Comparison of ENCODE assay signal across 8 mouse cellular contexts in the genomic region with DNA sequence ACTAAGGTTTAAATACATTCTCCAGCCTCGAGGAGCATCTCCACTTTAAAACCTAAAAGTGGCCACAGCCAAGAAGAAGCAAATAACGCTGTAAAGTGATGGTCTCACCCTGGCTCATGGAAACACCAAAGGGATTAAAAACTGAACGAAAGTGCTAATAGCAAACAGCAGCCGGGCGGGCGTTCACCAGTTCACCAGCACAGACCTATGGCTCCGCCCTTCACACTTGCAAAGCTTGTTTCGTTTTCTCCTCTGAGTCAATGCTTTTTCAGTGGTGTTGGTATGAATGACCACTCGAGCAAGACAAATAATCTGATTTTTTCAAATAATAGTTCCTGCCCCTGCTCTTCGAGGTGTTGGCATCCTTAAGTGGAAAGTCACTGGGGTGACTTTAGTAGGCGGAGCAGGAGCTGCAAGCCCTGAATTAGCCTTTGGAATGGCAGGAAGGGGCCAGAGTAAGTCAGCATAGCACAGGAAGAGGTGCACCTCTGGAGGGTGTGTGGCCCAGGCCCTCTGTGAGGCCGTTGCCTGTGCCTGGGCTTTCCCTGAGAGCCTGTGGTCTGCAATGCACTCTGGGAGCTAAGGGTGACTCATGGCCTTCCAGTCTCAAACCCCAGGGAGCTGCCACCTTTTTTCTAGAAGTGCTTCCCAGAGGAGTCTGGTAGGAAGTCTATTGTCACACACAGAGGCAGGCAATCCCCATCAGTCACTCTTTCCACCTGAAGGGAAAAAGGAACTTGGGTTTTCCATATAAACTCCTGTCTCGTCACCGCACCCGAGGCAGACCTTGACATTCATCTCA.
DNase-seq lines count a peak whose midpoint lies in the region; ATAC-seq and TF ChIP-seq lines count a peak whose summit lies in the region.

No protein-coding gene starts in this region.

- H3K9me3 ChIP-seq in G1E (replicated peaks): no peaks in the 10 kb centered on the region
- H3K9me3 ChIP-seq in embryonic facial prominence, embryonic 10.5 days: no peaks in the 10 kb centered on the region
- H3K9me3 ChIP-seq in intestine, embryonic 16.5 days (ENCODE audit: control insufficient read depth, low read length): no peaks in the 10 kb centered on the region

- no peak for TF ChIP-seq POLR2A in lung, adult 2 months (IDR thresholded peaks at IDR 0.05; ENCODE audit: borderline replicate concordance, extremely low read depth, low read depth, low read length)

- WGBS in embryonic facial prominence, embryonic 10.5 days: 68% methylated on average over 15 of the region's 15 CpGs
- WGBS in intestine, embryonic 16.5 days: 53% methylated on average over 15 of the region's 15 CpGs
- whole genome bisulfite sequencing in lung, adult 2 months: 30% methylated on average over 15 of the region's 15 CpGs

- no peak for ATAC-seq in G1E (ENCODE audit: extremely low read depth, insufficient number of reproducible peaks, low FRiP score, poor library complexity, severe bottlenecking)
- ATAC-seq in intestine, embryonic 16.5 days: peak; percentile 82

- no peak for TF ChIP-seq CTCF in G1E (IDR thresholded peaks at IDR 0.05; ENCODE audit: low read depth, low read length)
- no peak for TF ChIP-seq CTCF in lung, adult 2 months (IDR thresholded peaks at IDR 0.05; ENCODE audit: insufficient read depth, low read length)

- 0 out of 2 replicates have a peak overlapping the region, but pooled peaks have one; percentile 24 for H3K27ac ChIP-seq in embryonic facial prominence, embryonic 10.5 days (replicated peaks)
- peak overlapping the region; percentile 64 for H3K27ac ChIP-seq in intestine, embryonic 16.5 days (ENCODE audit: low read length)

- peak overlapping the region; percentile 48; the same call in 1 of the 2 replicates for H3K9ac ChIP-seq in intestine, embryonic 16.5 days (ENCODE audit: low read depth, low read length)

- peak overlapping the region; percentile 34 for H3K4me2 ChIP-seq in intestine, embryonic 16.5 days (ENCODE audit: low read depth, low read length)

- peak overlapping the region; percentile 28; the same call in 1 of the 2 replicates for H3K4me3 ChIP-seq in G1E (ENCODE audit: low read depth, low read length)
- no peak overlapping the region for H3K4me3 ChIP-seq in embryonic facial prominence, embryonic 10.5 days
- H3K4me3 ChIP-seq in intestine, embryonic 16.5 days (ENCODE audit: low read length): no peak overlapping the region
- peak overlapping the region; percentile 2 for H3K4me3 ChIP-seq in lung, adult 2 months (replicated peaks; ENCODE audit: extremely low read depth, low read depth, low read length)

- no peaks in the 10 kb centered on the region for H3K27me3 ChIP-seq in G1E (ENCODE audit: insufficient read depth, low read length)
- no peaks in the 10 kb centered on the region for H3K27me3 ChIP-seq in embryonic facial prominence, embryonic 10.5 days (replicated peaks; ENCODE audit: low read depth, poor library complexity, severe bottlenecking)
- no peaks in the 10 kb centered on the region for H3K27me3 ChIP-seq in intestine, embryonic 16.5 days (replicated peaks; ENCODE audit: control insufficient read depth, insufficient read depth, low read length)

- H3K36me3 ChIP-seq in G1E (replicated peaks): peaks cover 92% of the 10 kb centered on the region
- no peaks in the 10 kb centered on the region for H3K36me3 ChIP-seq in embryonic facial prominence, embryonic 10.5 days (replicated peaks)
- no peaks in the 10 kb centered on the region for H3K36me3 ChIP-seq in intestine, embryonic 16.5 days (ENCODE audit: control insufficient read depth, insufficient read depth, low read length)

- peaks cover 99% of the 10 kb centered on the region for H3K4me1 ChIP-seq in G1E (ENCODE audit: insufficient read depth, low read depth, low read length)
- peaks cover 23% of the 10 kb centered on the region for H3K4me1 ChIP-seq in embryonic facial prominence, embryonic 10.5 days
- H3K4me1 ChIP-seq in intestine, embryonic 16.5 days (ENCODE audit: control insufficient read depth, insufficient read depth, low read length): peaks cover 14% of the 10 kb centered on the region
- H3K4me1 ChIP-seq in lung, adult 2 months (ENCODE audit: control insufficient read depth, insufficient read depth, low read length): peaks cover 26% of the 10 kb centered on the region

- no peak for DNase-seq in G1E (ENCODE audit: low spot score)
- DNase-seq in embryonic facial prominence, embryonic 10.5 days (ENCODE audit: low spot score): no peak
- DNase-seq in lung, adult 2 months: peak; percentile 46
- DNase-seq in spleen, postnatal 4 days (ENCODE audit: low spot score in 2 of 2): no peak
- no peak for DNase-seq in layer of hippocampus, adult 9-11 months
- no peak for DNase-seq in ovary, postnatal 14 days (ENCODE audit: low spot score)
- DNase-seq in right cerebral cortex, postnatal 36 days (ENCODE audit: low spot score in 2 of 2): no peak

Comparison
In these comparisons a context has a peak if more than half of its experiments do, and no peak if none do; other contexts are left out.
1. H3K4me3 ChIP-seq: peak in G1E (single experiment) and lung, adult 2 months (single experiment); none in embryonic facial prominence, embryonic 10.5 days (single experiment) and intestine, embryonic 16.5 days (single experiment).